Mouse (Mus musculus) testis, adult 2 months (tissue): ENCODE measurements around the gene Plekhg3. TPM values are rescaled to one million over a fixed set of nuclear protein-coding genes. Genes with fewer than 3 reads are reported as not detected.

Experiments used
- H3K27ac ChIP-seq: fragments of 200-500 bp; 2 replicates; pipeline ENCODE4 v1.5.1; 2012; ENCODE audit warnings: low read depth, low read length; ENCODE audit not compliant: control insufficient read depth, insufficient read depth
- H3K27me3 ChIP-seq: fragments of 200-500 bp; 2 replicates; pipeline ENCODE4 v1.6.1; 2012; ENCODE audit warnings: mild to moderate bottlenecking, low read length, moderate library complexity; ENCODE audit not compliant: control insufficient read depth, insufficient read depth
- H3K36me3 ChIP-seq: fragments of 200-500 bp; 2 replicates; pipeline ENCODE4 v1.6.1; 2012; ENCODE audit warnings: mild to moderate bottlenecking, low read length; ENCODE audit not compliant: control insufficient read depth, insufficient read depth
- H3K4me1 ChIP-seq: fragments of 200-500 bp; 2 replicates; pipeline ENCODE4 v1.6.1; 2012; ENCODE audit warnings: low read length; ENCODE audit not compliant: control insufficient read depth, insufficient read depth
- H3K4me3 ChIP-seq: fragments of 200-500 bp; 2 replicates; pipeline ENCODE4 v1.5.1; 2012; ENCODE audit warnings: low read depth, mild to moderate bottlenecking, low read length, moderate library complexity, mixed read lengths; ENCODE audit not compliant: control insufficient read depth
- CTCF ChIP-seq: fragments of 200-500 bp; IDR thresholded peaks from 2 replicates; pipeline ENCODE4 v1.5.1; 2012; ENCODE audit warnings: low read depth, mild to moderate bottlenecking, inconsistent platforms, low read length, moderate library complexity; ENCODE audit not compliant: control insufficient read depth, insufficient read depth, insufficient replicate concordance
- POLR2A ChIP-seq: fragments of 200-500 bp; IDR thresholded peaks from 2 replicates; pipeline ENCODE4 v1.6.1; 2012; ENCODE audit warnings: low read depth, mild to moderate bottlenecking, inconsistent platforms, low read length, moderate library complexity; ENCODE audit not compliant: control insufficient read depth
- polyA plus RNA-seq: library from polyadenylated mRNA; depleted of rRNA; stranded (reverse); fragments of >200 nt; gene quantifications from 2 replicates; pipeline ENCODE4 v1.2.3, GENCODE M21; 2012

Plekhg3 gene
- polyA plus RNA-seq, 1 experiment = 2.2 TPM

DNA sequence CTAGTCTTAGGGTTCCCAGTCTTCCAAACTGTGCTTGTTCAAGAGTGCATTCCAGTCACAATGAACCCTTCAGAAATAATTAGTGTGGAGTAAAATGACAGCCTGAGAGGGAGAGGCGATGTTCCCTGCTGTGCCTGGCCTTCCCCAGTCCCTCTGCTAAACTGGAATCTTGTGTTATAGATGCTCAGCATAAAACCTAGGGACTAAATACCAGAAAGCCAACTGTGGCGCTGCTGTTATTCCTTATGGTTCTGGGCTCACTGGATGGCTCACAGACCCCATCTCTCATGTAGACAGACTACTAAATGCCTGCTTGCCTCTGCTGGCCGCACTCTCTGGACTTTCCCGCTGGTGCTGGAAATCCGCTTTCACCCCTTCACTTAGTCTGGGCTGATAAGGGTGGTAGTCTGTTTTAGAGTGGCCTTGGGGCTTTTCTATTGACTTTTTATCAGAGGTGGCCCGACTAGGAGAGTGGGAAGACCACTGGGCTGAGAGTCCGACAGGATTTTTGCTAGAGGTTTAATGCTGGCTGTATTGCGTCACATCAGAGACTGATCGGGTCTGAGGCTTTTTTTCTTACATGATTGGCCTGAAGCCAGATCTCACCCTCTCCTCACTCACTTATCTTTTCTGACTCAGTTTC, 4.1 kb downstream of the Plekhg3 start:
- H3K36me3 ChIP-seq = no peaks in the 10 kb centered on the region
- H3K4me3 ChIP-seq = peak overlapping the region; percentile 43
- H3K27me3 ChIP-seq = no peaks in the 10 kb centered on the region
- H3K27ac ChIP-seq = peak overlapping the region; percentile 85
- TF ChIP-seq CTCF (no peak), POLR2A (no peak)
- H3K4me1 ChIP-seq = peaks cover 4% of the 10 kb centered on the region

DNA sequence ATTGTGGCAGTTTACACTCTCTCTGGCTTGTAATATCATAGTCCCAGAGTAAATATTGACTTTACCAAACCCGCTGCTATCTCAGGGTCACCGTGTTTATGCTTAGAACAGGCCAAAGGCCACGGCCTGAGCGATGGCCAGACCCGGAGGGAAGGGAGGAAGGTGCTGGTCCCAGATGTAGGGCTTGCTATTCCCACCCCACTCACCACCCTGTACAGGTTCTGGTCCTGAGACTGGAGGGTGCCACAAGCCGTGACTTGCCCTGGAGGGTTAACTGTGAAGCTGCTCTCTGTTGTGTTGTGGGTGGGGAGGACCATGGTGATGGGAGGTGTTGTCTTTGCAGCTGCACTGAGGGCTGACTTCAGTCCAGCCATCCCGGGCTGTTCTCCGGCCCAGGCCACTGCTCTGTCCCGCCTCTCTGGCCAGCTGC, 4.8 kb downstream of the Plekhg3 start:
- H3K36me3 ChIP-seq = no peaks in the 10 kb centered on the region
- H3K4me1 ChIP-seq = peaks cover 4% of the 10 kb centered on the region
- H3K27me3 ChIP-seq = no peaks in the 10 kb centered on the region
- H3K4me3 ChIP-seq = no peak overlapping the region; the same call in 1 of the 2 replicates
- no peak for TF ChIP-seq CTCF
- TF ChIP-seq POLR2A = no peak
- H3K27ac ChIP-seq = peak overlapping the region; percentile 63

DNA sequence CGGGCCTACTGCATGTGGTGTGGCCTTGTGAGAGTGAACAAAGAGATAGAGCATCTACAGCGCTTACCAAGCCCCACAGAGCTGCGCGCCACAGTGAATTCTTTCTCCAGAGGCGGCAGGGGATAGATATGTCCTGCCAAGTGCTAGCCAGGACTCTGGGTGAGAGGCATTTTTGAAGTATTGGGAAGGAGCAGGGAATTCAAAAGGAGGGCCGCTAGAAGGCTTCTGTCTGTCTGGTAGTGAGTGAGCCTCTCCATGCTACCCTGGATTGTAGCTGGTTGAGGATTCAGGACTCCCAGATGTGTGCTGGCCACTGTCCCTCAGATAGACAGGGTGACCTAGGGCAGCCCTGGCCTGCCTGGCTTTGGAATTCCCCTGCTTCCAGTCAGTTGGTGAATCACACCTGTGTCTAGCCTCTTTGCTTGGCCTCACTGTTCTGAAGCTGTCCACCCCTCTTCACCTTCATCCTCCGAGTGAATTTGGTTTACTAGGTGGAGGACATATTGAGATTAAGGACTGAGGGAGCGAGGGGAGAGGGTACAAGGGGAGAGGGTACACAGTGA, 6.0 kb downstream of the Plekhg3 start:
- H3K27me3 ChIP-seq = no peaks in the 10 kb centered on the region
- H3K4me1 ChIP-seq = peaks cover 10% of the 10 kb centered on the region
- TF ChIP-seq CTCF (no peak), POLR2A (no peak)
- H3K4me3 ChIP-seq = no peak overlapping the region
- H3K36me3 ChIP-seq = no peaks in the 10 kb centered on the region
- peak overlapping the region; percentile 73 for H3K27ac ChIP-seq

DNA sequence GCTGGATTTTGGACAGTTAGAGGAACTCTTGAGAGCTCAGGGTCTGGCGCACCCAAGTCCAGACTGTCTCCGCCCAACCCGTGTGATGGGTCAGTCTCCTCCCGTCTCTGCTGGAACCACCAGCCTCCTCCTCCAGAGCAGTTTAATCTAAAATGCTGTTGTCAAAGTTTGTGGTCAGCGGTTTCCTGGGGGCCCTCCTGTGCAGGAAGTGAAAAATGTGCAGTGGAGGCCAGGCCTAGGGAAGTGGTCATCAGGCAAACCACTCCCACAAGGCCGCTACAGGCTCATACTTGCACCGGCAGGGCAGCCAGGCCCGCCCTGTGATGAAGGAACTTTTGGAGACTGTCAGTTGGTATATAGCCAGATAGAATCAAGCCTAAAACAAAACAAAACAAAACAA, 6.7 kb downstream of the Plekhg3 start:
- Histone ChIP-seq H3K27ac (peak overlapping the region; percentile 44; the same call in 1 of the 2 replicates), H3K4me1 (peaks cover 13% of the 10 kb centered on the region), H3K27me3 (no peaks in the 10 kb centered on the region), H3K4me3 (no peak overlapping the region), H3K36me3 (no peaks in the 10 kb centered on the region)
- TF ChIP-seq CTCF (no peak), POLR2A (no peak)

DNA sequence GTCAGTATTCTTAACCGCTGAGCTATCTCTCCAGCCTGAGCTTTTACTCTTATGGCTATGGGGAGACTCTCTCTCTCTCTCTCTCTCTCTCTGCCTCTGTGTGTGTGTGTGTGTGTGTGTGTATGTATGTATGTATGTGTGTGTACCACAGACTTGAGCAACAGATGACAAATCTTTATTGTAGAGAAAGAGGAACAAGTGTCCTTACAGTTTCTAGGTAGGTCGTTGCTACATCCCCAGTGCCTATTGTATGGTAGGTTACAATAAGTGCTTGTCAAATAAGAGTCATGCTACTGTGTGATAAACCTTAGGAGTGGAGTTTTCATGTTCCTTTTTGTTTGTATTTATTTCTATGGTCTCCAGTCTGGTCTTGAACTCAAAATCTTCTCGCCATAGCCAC, 9.5 kb downstream of the Plekhg3 start:
- TF ChIP-seq CTCF (no peak), POLR2A (no peak)
- H3K4me1 ChIP-seq = peaks cover 10% of the 10 kb centered on the region

DNA sequence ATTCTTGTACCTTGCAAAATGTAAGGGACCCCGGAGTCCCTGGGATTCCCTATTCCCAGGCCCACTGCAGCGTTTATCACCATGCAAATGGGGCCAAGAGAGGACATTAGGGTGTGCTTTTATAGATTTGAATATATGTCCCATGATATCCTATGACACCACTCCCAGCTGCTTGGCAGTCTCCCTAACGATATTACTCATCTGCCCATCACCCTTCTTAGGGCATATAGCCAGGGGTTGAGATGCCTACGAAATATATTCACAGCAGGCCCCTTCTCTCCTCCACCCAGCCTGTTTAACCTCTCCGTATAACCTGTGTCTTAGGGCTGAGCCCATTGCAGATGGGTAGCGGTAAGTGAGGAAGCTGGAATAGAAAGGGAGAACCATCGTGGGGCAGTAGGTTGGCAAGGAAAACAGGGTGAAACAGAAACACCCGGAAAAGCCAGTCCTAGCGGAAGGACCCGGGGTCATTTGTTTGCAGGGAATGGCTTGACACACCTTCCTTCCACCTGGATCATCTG, 10.1 kb downstream of the Plekhg3 start:
- no peak overlapping the region for H3K27ac ChIP-seq
- TF ChIP-seq POLR2A (no peak), CTCF (no peak)
- H3K4me1 ChIP-seq = peaks cover 10% of the 10 kb centered on the region
- no peaks in the 10 kb centered on the region for H3K27me3 ChIP-seq
- H3K4me3 ChIP-seq = no peak overlapping the region
- H3K36me3 ChIP-seq = no peaks in the 10 kb centered on the region

More for the DNA sequence above, 9.5 kb downstream of the Plekhg3 start:
- Histone ChIP-seq H3K27ac (no peak overlapping the region), H3K36me3 (no peaks in the 10 kb centered on the region), H3K4me3 (no peak overlapping the region), H3K27me3 (no peaks in the 10 kb centered on the region)

DNA sequence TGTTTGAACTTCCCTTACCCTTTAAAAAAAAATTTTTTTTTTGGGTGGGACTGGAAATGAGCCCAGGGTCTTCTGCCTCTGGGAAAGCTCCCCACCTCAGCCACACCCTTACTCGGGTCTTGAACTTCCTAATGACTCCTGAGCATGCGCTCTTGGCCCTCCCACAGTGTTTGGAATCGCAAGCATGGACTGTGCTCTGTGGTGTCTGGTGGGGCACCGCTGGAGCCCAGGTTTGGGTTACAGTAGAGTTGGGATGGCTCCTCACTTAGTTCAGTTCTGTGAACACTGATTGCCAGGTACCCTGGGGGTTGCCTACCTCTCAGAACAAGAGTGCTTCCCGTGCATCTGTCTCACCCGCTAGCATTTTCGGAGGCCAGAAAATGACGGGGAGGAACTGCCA, 10.8 kb downstream of the Plekhg3 start:
- Histone ChIP-seq H3K4me1 (peaks cover 10% of the 10 kb centered on the region), H3K27me3 (no peaks in the 10 kb centered on the region), H3K27ac (no peak overlapping the region), H3K36me3 (no peaks in the 10 kb centered on the region), H3K4me3 (peak overlapping the region; percentile 57)
- TF ChIP-seq POLR2A (no peak), CTCF (no peak)
